Mouse (Mus musculus) yolk sac, embryonic 10.5 days (tissue): ENCODE measurements around the gene Lrg1.

Experiments used
- DNase-seq: peaks from one replicate; pipeline ENCODE4 v3.0.0-alpha.2; 2017; ENCODE audit warnings: low spot score

Gene Lrg1

GRCm38 (mm10) chr17:56121826-56122225 lies at the start of gene Lrg1:
TSS of gene Lrg1 (minus strand) at chr17:56122001.
- DNase-seq = no peak

GRCm38 (mm10) chr17:56171456-56171855 lies 49.7 kb upstream of the Lrg1 start:
- no peak for DNase-seq

GRCm38 (mm10) chr17:56170636-56171035 lies 48.8 kb upstream of the Lrg1 start:
- no peak for DNase-seq

GRCm38 (mm10) chr17:56169830-56170229 lies 48.0 kb upstream of the Lrg1 start:
- no peak for DNase-seq

GRCm38 (mm10) chr17:56165671-56166070 lies 43.9 kb upstream of the Lrg1 start:
- DNase-seq = no peak

GRCm38 (mm10) chr17:56164510-56164909 lies 42.7 kb upstream of the Lrg1 start:
- DNase-seq = no peak

GRCm38 (mm10) chr17:56163523-56164102 lies 41.8 kb upstream of the Lrg1 start:
- no peak for DNase-seq

GRCm38 (mm10) chr17:56162231-56162774 lies 40.5 kb upstream of the Lrg1 start, which contains the start of gene Tnfaip8l1:
TSS of gene Tnfaip8l1 (plus strand) at chr17:56162477.
- peak; percentile 93 for DNase-seq

- peak; percentile 56 for DNase-seq
These were observed 37.9 kb upstream of the Lrg1 start for GRCm38 (mm10) chr17:56159729-56160128.

- peak; percentile 63 for DNase-seq
These were observed 31.8 kb upstream of the Lrg1 start for GRCm38 (mm10) chr17:56153643-56154042.

- no peak for DNase-seq
These were observed 28.1 kb upstream of the Lrg1 start for GRCm38 (mm10) chr17:56149897-56150296.

- DNase-seq = no peak
These were observed 27.2 kb upstream of the Lrg1 start for GRCm38 (mm10) chr17:56148790-56149618.

GRCm38 (mm10) chr17:56148280-56148679 lies 26.5 kb upstream of the Lrg1 start:
- DNase-seq = no peak

GRCm38 (mm10) chr17:56147420-56147819 lies 25.6 kb upstream of the Lrg1 start:
- DNase-seq = no peak

GRCm38 (mm10) chr17:56146131-56146530 lies 24.3 kb upstream of the Lrg1 start:
- DNase-seq = no peak

GRCm38 (mm10) chr17:56144546-56144945 lies 22.7 kb upstream of the Lrg1 start:
- no peak for DNase-seq

GRCm38 (mm10) chr17:56141702-56142605 lies 20.2 kb upstream of the Lrg1 start:
- no peak for DNase-seq

GRCm38 (mm10) chr17:56139858-56140595 lies 18.2 kb upstream of the Lrg1 start, which contains the start of gene Sema6b:
TSS of gene Sema6b (minus strand) at chr17:56140343.
- DNase-seq = peak; percentile 53

- DNase-seq = no peak
These were observed 17.6 kb upstream of the Lrg1 start for GRCm38 (mm10) chr17:56139355-56139754.

- DNase-seq = no peak
These were observed 16.2 kb upstream of the Lrg1 start for GRCm38 (mm10) chr17:56137839-56138613.

GRCm38 (mm10) chr17:56136558-56136957 lies 14.8 kb upstream of the Lrg1 start:
- DNase-seq = no peak
